Mouse (Mus musculus) right cerebral cortex, postnatal 25 days (tissue): ENCODE measurements around the gene Polr3k.
A peak's percentile ranks its signal among the peaks of the same experiment; 100 is the strongest.

Source experiments
- DNase-seq: peaks from one replicate; pipeline ENCODE4 v3.0.0; 2022

The Polr3k gene

DNA sequence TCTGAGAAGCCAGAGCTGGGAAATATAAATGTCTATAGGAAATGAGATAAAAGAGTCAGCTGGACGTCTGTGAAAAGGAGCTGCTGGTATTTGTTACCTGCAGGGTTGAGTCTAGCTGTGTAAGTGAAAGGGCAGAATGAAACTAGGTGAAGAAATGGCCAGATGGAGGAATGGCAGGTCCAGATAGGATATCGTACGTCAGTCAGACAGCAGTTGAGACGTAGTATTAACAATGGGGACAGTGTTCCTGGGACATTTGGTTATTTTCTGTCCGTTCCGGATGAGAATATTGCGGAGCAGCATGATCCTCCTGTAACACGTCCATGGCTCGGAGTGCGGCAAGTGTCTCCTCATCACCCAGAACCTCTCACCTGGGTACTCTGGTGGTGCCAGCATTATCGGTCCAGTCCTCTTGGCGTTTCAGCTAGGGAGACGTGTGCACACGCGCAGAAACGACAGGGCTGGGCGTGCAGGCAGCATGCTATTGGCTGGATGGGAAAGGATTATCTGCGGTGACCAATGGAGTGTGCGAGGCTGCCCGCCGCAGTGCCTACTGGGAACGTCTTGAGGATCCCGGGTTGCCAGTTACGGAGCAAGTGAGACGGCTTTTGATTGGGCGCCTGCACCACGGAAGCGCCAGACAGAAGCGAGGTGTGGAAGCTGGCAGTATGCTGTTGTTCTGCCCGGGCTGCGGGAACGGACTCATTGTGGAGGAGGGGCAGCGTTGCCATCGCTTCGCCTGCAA lies at the start of gene Polr3k:
Gene Polr3k (plus strand): TSS at position 547 of the 745 bp plus-strand sequence.
- peak; percentile 96 for DNase-seq

DNA sequence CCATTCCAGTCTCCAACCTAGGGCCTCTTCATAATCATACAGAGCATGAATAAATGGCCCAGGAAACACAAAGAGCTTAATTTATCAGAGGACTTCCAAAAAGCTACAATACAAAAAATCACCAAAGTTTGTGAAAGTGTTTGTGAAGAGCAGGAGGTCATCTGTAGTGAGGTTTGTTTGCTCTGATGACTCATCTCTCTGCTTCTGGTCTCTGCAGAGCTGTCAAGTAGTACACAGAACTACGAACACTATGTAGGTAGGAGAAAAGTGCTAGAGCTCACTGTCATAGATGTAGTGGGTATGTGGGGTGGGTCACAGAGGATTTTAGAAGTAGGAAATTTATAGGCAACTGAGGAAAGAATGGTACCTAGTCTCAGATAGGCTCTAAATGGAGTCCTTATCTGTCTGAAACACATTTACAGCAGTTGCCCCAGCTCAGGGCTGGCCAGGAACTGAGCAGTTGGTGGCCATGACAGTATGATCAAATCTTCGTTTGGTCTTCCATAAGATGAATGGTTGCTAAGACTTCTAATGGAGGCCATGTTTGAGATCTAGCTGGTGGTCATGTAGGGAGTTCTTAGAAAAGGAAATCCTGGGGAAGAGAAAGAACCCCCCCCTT lies 35.0 kb upstream of the Polr3k start:
- DNase-seq: no peak

DNA sequence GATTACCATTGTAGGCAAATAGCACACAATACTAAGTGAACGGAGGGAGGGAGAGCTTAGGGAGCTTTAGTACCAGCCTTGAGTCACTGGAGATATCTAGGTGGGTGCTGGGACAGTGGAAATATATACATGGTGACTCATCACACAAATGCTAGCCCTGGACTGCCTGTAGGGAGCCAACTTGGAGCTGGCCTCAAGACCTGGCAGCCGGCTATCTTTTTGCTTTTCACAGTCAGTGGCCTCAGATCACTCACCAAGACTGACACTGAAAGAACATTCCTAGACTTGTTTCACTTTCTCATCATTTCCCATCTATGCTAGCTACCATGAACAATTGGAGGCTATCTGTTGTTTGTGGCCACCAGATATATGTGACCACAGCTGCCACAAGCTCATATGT lies 31.4 kb upstream of the Polr3k start:
- DNase-seq: no peak

DNA sequence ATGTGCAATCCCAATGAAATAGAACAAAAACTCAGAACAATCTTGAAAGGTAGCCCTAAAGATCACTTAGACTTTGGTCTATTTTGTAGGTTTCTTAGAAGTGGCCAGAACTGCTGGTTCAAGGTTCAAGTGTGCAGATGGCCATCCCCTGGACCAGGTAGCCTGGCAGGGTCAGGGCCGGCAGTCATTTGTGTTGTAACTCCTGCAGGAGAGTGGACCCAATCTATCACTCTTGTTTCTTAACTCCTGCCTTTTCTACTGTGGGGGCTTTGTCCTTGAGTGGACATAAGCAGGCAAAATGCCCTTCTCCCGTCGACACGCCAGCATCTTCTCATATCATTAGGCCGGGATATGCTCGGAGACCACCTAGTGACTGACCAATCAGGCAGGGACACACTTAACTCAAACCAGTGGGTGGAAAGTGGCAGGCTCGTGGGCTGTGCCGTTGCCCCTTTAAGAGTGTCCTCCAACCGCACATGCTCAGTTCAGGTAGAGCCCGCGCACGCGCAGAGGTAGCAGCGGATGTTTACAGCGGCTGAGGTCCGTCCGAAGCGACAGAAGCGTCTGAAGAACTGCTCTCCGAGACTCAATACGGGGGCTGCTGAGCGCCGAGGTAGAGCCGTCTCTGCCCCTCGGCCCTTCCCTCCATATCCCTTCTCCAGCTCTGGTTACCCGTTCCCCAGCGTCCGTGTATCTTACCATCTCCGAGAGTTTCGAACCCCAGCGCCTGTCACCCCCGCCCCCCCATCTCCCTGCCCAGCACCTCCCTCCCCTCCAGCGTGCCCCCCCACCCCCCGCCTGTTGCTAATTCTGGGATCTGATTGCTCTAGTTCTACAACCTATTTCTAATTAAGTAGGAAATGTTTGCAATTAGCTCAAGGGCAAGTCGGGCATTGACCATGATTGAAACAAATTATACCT lies 26.5 kb upstream of the Polr3k start, which contains the start of gene Pcmtd2:
Gene Pcmtd2 (plus strand): TSS at position 483 of the 921 bp plus-strand sequence.
- DNase-seq: peak; percentile 91

DNA sequence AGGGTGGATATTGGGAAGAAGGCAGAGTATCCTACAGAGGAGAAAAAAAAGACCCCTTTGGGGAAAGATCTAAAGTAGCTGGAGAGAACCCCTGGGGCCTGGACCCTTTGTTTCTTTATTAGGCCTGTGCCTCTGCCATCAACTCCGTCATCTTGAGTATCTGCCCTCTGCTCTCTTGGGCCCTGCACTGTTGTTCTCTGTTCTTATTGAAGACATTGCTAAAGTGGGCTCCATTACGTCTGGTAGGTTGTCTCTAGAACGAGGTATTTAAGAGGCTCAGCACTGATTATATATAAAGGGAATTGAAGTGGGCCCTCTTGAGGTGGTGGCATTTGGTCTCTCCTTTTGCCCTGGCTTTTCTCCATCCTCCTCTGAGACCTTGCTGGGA lies 25.9 kb upstream of the Polr3k start:
- DNase-seq: no peak

DNA sequence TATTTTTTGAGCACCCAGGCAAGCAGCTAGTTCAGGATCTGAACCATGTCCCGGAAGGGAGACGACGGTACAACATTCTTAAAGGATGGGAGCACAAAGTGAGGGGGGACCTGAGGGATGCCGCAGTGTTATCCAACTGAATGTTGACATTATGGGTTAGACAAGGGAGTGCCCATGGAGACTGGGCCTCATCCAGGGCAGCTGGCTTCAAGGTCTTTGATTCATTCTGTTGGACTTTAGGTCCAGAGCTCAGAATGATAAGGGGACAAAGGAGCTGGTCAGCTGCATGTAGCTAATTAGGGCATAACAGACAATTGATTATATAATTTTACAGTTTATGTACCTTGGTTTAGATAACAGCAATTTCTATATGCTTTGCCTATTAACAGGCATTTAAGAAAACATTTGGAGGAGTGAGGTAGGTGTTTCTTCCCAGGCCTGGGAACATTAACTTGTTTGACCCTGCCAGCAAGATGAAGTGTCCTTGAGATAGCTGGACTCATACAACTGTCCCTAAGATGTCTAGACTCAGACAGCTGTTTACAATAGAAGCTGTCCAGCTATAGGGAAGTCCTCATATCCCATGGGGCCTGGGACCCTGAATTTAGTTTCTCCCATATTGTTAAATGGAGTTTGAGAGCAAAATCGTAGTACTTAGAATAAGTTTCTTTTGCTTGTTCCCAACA lies 18.3 kb upstream of the Polr3k start:
- DNase-seq: no peak

DNA sequence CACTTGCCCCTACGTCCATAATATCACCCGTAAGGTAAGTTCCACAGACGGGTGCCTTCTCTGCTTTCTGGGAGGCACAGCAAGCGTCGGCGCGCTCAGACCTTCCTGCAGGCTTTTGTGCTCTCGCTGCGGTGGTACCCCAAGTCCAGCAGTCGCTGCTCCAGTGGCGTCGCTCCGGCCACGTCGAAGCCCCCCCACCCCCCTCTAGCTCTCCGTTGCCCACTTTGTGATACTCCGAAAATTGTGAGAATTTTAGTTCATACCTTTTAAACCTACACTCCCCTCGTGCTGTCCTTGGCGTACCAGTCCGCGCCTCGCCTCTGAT lies 361 bp downstream of the Polr3k start:
- DNase-seq: no peak

DNA sequence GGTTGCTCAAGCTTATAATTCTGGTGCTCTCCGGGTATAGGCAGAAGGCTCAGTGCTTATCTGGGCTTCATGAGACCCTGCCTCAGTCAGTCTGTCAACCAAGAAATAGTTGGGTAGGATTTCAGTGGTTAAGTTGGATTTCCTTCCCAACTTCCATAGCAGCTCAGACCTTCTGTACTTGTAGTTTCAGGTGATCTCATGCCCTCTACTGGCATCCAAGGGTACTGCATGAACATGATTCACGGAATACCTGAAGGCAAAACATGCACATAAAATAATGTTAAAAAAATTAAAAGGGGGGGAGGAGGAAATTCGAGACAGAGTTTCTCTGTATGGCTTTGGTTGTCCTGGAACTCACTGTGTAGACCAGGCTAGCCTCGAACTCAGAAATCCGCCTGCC lies 2.8 kb downstream of the Polr3k start:
- DNase-seq: peak; percentile 52

DNA sequence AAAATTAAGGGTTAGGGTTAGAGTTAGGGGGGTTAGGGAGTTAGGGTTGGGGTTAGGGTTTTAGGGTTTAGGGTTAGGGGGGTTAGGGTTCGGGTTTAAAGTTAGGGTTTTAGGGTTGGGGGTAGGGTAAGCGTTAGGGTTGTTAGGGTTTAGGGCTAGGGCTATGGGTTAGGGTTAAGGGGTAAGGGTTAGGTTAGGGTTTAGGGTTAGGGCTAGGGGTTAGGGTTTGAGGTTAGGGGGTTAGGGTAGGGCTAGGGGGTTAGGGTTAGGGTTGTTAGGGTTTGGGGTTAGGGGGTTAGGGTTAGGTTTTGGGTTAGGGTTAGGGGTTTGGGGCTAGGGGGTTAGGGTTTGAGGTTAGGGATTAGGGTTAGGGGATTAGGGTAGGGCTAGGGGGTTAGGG lies 6.9 kb downstream of the Polr3k start:
- no peak for DNase-seq

DNA sequence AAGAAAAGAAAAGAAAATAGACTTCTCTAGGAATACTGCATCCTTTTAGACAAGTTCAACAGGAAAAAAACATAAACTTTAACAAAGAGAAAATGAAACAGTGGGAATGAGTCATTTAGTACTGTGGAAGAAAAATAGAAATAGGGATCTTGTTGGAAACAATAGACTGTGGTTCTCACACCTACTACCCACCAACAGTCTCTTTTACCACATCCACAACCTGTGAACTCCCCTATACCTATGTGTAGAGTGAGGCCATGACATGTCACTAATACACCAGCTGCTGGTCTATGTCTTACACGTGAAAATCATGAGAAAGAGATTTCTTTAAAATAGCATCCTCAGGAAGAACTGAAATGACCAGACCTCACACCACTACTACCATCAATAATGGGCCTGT lies 14.8 kb downstream of the Polr3k start:
- no peak for DNase-seq

DNA sequence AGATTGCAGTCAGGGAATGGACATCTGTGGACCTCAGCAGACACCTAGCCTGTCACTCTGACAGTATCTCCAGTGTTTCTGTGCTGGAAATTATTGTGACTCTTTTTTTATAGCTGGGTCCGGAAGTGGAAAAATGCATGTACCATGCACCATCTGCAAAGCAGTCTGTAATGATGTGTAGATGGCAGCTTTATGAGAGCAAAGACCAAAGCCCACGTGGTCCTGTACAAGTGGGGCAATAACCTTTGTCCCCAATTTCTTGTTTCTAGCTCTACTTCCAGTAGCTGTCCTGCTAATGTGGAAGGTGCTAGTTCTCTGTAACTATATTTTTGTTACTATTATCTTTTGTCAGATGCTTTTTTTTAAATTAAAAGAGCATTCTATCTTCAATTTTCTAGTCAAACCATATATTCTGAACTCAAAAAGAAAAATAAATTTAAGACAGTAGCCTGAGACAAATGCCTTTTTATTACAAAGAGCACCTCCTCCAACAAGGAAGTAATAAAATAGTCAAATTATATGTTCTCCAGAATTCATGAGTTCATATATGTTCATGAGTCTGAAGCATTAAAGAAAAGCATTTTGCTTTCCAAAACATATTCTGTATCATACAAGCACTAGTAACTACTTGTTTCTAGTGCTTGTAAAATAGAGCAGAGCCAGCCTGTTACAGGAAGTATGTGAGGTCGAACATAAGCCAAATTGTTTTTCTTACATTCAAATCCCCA lies 19.0 kb downstream of the Polr3k start:
- no peak for DNase-seq

DNA sequence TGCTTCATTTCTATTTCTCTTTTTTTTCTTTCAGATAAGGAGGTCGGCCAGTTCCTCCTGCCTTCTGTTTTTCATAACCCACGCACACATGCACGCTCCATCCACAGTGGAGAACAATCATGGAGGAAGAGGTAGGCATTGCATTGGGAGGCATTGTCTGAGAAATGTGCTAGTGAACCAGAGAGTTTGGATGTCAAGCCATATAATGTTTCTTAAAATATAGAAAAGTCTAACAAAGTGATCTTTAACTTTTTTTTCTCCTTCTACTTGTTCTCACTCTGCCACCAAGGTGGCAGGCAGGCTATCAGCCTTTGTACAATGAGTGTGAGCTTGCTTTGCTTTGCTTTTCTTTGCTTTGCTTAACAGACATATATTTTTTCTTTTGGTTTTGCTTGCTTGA lies 53.7 kb downstream of the Polr3k start:
- DNase-seq: no peak

DNA sequence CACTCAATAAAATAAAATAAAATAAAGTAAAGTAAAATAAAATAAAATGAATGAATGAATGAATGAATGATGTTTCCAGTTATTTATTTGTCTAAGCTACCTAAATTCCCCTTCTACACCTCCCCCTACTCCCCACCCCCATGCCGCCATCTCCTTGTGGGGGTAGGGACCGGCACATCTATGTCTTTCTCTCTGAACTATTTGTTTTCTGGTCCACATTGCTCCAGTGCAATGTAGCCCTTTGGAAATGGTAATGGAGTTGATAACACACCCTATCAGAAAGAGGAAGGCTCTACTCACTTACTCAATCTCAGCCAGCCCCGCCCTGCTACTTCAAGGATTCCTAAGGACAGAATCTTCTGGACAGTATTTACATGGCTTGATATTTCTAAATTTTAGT lies 54.4 kb downstream of the Polr3k start:
- no peak for DNase-seq
